9 mouse cellular contexts compared by ENCODE assay signal in genomic region chr3:133758421-133758820, GRCm38 (mm10).
A peak's percentile ranks its signal among the peaks of the same experiment; 100 is the strongest.
DNase-seq lines count a peak whose midpoint lies in the region; ATAC-seq and TF ChIP-seq lines count a peak whose summit lies in the region.
"Had no signal": no experiment of that assay in that cellular context is flagged by ENCODE, and none has a peak within 500 bp of the region (broad histone marks: within the 10 kb centered on the region; RNA-seq: fewer than 3 reads in every experiment).

No protein-coding gene starts in this region.

- no peak overlapping the region for H3K27ac ChIP-seq in forebrain, embryonic 16.5 days (ENCODE audit: low read length)
- H3K27ac ChIP-seq in forebrain, embryonic 10.5 days: no peak overlapping the region
- H3K27ac ChIP-seq in layer of hippocampus, adult 2 months: no peak overlapping the region

- H3ac ChIP-seq in myocyte (ENCODE audit: control insufficient read depth, insufficient read length): no peak overlapping the region

- TF ChIP-seq CTCF in layer of hippocampus, adult 2 months (conservative IDR thresholded peaks at IDR 0.05): no peak

- no peak overlapping the region for H3K9ac ChIP-seq in forebrain, embryonic 16.5 days (replicated peaks; ENCODE audit: low read depth, low read length)

- DNase-seq in forebrain, embryonic 10.5 days (ENCODE audit: extremely low spot score, low spot score): no peak
- peak; percentile 9 for DNase-seq in layer of hippocampus, adult 9-11 months
- no peak for DNase-seq in layer of hippocampus, adult 8-10 months (ENCODE audit: low spot score in 2 of 2)
- no peak for DNase-seq in layer of hippocampus, adult 2 months (ENCODE audit: low spot score in 2 of 2)
- DNase-seq in yolk sac, embryonic 10.5 days (ENCODE audit: low spot score): no peak
- DNase-seq: cerebellum, adult 9-11 months had no signal

- 40% methylated on average over 4 of the region's 4 CpGs for WGBS in forebrain, embryonic 16.5 days
- 49% methylated on average over 4 of the region's 4 CpGs for WGBS in forebrain, embryonic 10.5 days

- peak; percentile 8; the same call in 1 of the 2 replicates for ATAC-seq in forebrain, embryonic 16.5 days
- peak; percentile 58 for ATAC-seq in inflammation-experienced regulatory T-cells, adult 6 months

- TF ChIP-seq POLR2A in myocyte (IDR thresholded peaks at IDR 0.05; ENCODE audit: insufficient read length, low read depth): no peak

- H3K4me3 ChIP-seq in forebrain, embryonic 16.5 days (replicated peaks; ENCODE audit: low read length): no peak overlapping the region
- H3K4me3 ChIP-seq in forebrain, embryonic 10.5 days: no peak overlapping the region
- H3K4me3 ChIP-seq in myocyte: no peak overlapping the region
- H3K4me3 ChIP-seq in layer of hippocampus, adult 2 months: no peak overlapping the region; the same call in 1 of the 2 replicates

- H3K4me2 ChIP-seq in forebrain, embryonic 16.5 days (ENCODE audit: low read length): no peak overlapping the region
- H3K4me2 ChIP-seq in myocyte (ENCODE audit: low read depth): peak overlapping the region; percentile 55

- H3K79me2 ChIP-seq in myocyte (ENCODE audit: control insufficient read depth, insufficient read depth): no peaks in the 10 kb centered on the region

- no peaks in the 10 kb centered on the region for H3K9me3 ChIP-seq in forebrain, embryonic 16.5 days (ENCODE audit: control insufficient read depth, low read length)
- no peaks in the 10 kb centered on the region for H3K9me3 ChIP-seq in forebrain, embryonic 10.5 days

- H3K4me1 ChIP-seq in forebrain, embryonic 16.5 days (replicated peaks; ENCODE audit: control insufficient read depth, insufficient read depth, low read length): peaks cover 23% of the 10 kb centered on the region
- peaks cover 22% of the 10 kb centered on the region for H3K4me1 ChIP-seq in forebrain, embryonic 10.5 days

- no peaks in the 10 kb centered on the region for H3K36me3 ChIP-seq in forebrain, embryonic 16.5 days (ENCODE audit: control insufficient read depth, insufficient read depth)
- no peaks in the 10 kb centered on the region for H3K36me3 ChIP-seq in forebrain, embryonic 10.5 days (replicated peaks)
- no peaks in the 10 kb centered on the region for H3K36me3 ChIP-seq in myocyte (ENCODE audit: control insufficient read depth, insufficient read depth)

- no peaks in the 10 kb centered on the region for H3K27me3 ChIP-seq in forebrain, embryonic 16.5 days (replicated peaks; ENCODE audit: control insufficient read depth, insufficient read depth, low read length)
- H3K27me3 ChIP-seq in forebrain, embryonic 10.5 days (ENCODE audit: poor library complexity, severe bottlenecking): no peaks in the 10 kb centered on the region; the same call in 1 of the 2 replicates
- no peaks in the 10 kb centered on the region for H3K27me3 ChIP-seq in myocyte (ENCODE audit: control insufficient read depth, insufficient read depth, insufficient read length)

TF ChIP-seq in myocyte, 11 proteins besides CTCF, POLR2A, EP300 and RAD21:
- TF ChIP-seq CEBPB (IDR thresholded peaks at IDR 0.05; ENCODE audit: insufficient read depth, poor library complexity, severe bottlenecking) (no peak), MYOG (IDR thresholded peaks at IDR 0.05; ENCODE audit: control insufficient read depth in 1 of 3, insufficient read depth in 1 of 3, insufficient read length in 2 of 3, low read depth in 2 of 3) (peak in 1 of 3 experiments; percentile 25)
